Mouse (Mus musculus) heart, embryonic 16.5 days (tissue): ENCODE measurements around the gene Igfbp4. TPM values are rescaled to one million over a fixed set of nuclear protein-coding genes. Genes with fewer than 3 reads are reported as not detected.
A peak's percentile ranks its signal among the peaks of the same experiment; 100 is the strongest.

Experiments
- ATAC-seq: fragments of 200-750 bp; cut with Nextera tagmentation; replicated peaks from 2 replicates; pipeline ENCODE4 v1.8.0; 2017; ENCODE audit warnings: moderate number of reproducible peaks; ENCODE audit not compliant: insufficient read depth, low FRiP score; ENCODE audit errors: extremely low read depth
- H3K27ac ChIP-seq: fragments of 300-500 bp; sonication (generic); 2 replicates; pipeline ENCODE4 v1.5.1; 2014; ENCODE audit warnings: mild to moderate bottlenecking, low read length, control low read depth, moderate library complexity
- H3K27me3 ChIP-seq: fragments of 300-500 bp; sonication (generic); 2 replicates; pipeline ENCODE4 v1.6.1; 2014; ENCODE audit warnings: low read length, mixed read lengths; ENCODE audit not compliant: control insufficient read depth, insufficient read depth
- H3K36me3 ChIP-seq: fragments of 300-500 bp; sonication (generic); 2 replicates; pipeline ENCODE4 v1.6.1; 2014; ENCODE audit not compliant: control insufficient read depth, insufficient read depth
- H3K4me1 ChIP-seq: fragments of 300-500 bp; sonication (generic); 2 replicates; pipeline ENCODE4 v1.6.1; 2014; ENCODE audit warnings: low read length, mixed read lengths; ENCODE audit not compliant: control insufficient read depth, insufficient read depth
- H3K4me2 ChIP-seq: fragments of 300-500 bp; sonication (generic); 2 replicates; pipeline ENCODE4 v1.6.1; 2014; ENCODE audit warnings: low read depth, mild to moderate bottlenecking, control low read depth, low read length
- H3K4me3 ChIP-seq: fragments of 300-500 bp; sonication (generic); 2 replicates; pipeline ENCODE4 v1.5.1; 2014; ENCODE audit warnings: mild to moderate bottlenecking, control low read depth, low read length
- H3K9ac ChIP-seq: fragments of 300-500 bp; sonication (generic); 2 replicates; pipeline ENCODE4 v1.6.1; 2014; ENCODE audit warnings: low read length, control low read depth
- H3K9me3 ChIP-seq: fragments of 300-500 bp; sonication (generic); replicated peaks from 2 replicates; pipeline ENCODE4 v1.6.1; 2016; ENCODE audit warnings: low read length; ENCODE audit not compliant: control insufficient read depth
- WGBS: fragments of 180-500 bp; shearing (Covaris S2); extraction: QIAGEN DNeasy Blood & Tissue Kit; methylation state at CpG from one replicate; pipeline ENCODE4 v1.1.7; 2014; 5-methylcytosine and 5-hydroxymethylcytosine counted together
- polyA plus RNA-seq: library from polyadenylated mRNA; unstranded; fragments of >200 nt; fragmentation: Nextera tagmentation; extraction: Ambion mirVana; gene quantifications from 2 replicates; pipeline ENCODE4 v1.2.1, GENCODE M21; 2015

Igfbp4 gene
- polyA plus RNA-seq, 1 experiment from 2014 or later: 377 TPM

- Histone ChIP-seq H3K36me3 (peaks cover 6% of the 10 kb centered on the region), H3K9me3 (no peaks in the 10 kb centered on the region), H3K4me3 (no peak overlapping the region), H3K27me3 (no peaks in the 10 kb centered on the region), H3K4me1 (peaks cover 28% of the 10 kb centered on the region), H3K4me2 (peak overlapping the region; percentile 31; the same call in 1 of the 2 replicates), H3K27ac (peak overlapping the region; percentile 86), H3K9ac (peak overlapping the region; percentile 48; the same call in 1 of the 2 replicates)
- peak; percentile 84 for ATAC-seq
- 12% methylated on average over 5 of the region's 5 CpGs for WGBS
These were observed 6.1 kb downstream of the Igfbp4 start for GRCm38 (mm10) chr11:99047120-99047519.

- Histone ChIP-seq H3K36me3 (peaks cover 6% of the 10 kb centered on the region), H3K4me2 (peak overlapping the region; percentile 31; the same call in 1 of the 2 replicates), H3K27me3 (no peaks in the 10 kb centered on the region), H3K4me3 (no peak overlapping the region), H3K27ac (peak overlapping the region; percentile 86), H3K4me1 (peaks cover 28% of the 10 kb centered on the region), H3K9ac (peak overlapping the region; percentile 48; the same call in 1 of the 2 replicates), H3K9me3 (no peaks in the 10 kb centered on the region)
- peak; percentile 15; the same call in 1 of the 2 replicates for ATAC-seq
- WGBS: 53% methylated on average over 2 of the region's 2 CpGs
These were observed 6.6 kb downstream of the Igfbp4 start for GRCm38 (mm10) chr11:99047643-99048042.

DNA sequence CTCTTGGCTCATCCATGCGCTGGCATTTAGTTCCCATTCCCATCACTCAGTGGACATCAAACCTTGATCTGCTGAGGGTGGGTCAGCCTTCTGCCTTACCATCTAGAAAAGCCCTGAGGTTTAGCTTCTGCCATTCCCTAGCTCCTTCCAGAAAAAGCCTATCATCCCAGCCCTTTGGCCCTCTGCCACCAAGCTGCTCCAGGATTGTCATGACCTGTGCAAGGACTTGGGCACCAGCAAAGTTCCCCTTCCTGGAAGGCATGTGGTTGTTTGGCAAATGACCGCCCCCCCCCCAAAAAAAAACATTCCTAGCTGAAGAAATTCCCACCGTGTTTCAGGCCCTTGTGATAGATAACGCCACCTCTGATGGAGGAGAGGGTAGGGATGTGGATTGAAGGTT lies 14.1 kb downstream of the Igfbp4 start:
- Histone ChIP-seq H3K9ac (no peak overlapping the region), H3K27me3 (no peaks in the 10 kb centered on the region), H3K4me2 (no peak overlapping the region), H3K4me3 (no peak overlapping the region), H3K36me3 (no peaks in the 10 kb centered on the region), H3K9me3 (peaks cover 6% of the 10 kb centered on the region; the same call in 1 of the 2 replicates), H3K4me1 (peaks cover 11% of the 10 kb centered on the region), H3K27ac (peak overlapping the region; percentile 24)
- ATAC-seq: no peak
- 38% methylated on average over 4 of the region's 4 CpGs for WGBS

- Histone ChIP-seq H3K4me2 (no peak overlapping the region), H3K27me3 (no peaks in the 10 kb centered on the region), H3K27ac (peak overlapping the region; percentile 24), H3K4me3 (no peak overlapping the region), H3K9ac (no peak overlapping the region), H3K36me3 (no peaks in the 10 kb centered on the region), H3K4me1 (peaks cover 11% of the 10 kb centered on the region), H3K9me3 (peaks cover 6% of the 10 kb centered on the region; the same call in 1 of the 2 replicates)
- ATAC-seq: peak; percentile 42
- WGBS: 30% methylated on average over 8 of the region's 8 CpGs
These were observed 14.8 kb downstream of the Igfbp4 start for GRCm38 (mm10) chr11:99055571-99056452.

DNA sequence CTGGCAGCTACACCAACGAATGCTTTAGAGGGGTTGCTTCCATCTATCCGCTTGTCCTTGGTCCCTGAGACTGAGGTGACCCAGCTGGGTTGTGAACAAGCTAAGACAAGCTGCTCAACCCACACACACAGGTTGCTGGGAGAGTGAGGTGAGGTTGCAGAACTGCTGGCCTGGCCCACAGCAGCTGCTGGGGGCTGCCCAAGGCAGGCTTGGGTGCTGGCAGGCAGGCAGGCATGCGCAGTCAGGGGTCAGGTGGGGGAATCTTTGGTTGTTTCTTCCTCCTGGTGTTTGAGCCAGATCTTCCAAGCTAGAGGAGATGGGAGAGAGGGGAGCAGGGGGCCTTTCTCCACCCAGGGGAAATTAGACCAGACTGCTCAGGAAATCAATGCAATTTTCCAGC lies 19.4 kb downstream of the Igfbp4 start:
- Histone ChIP-seq H3K36me3 (no peaks in the 10 kb centered on the region), H3K9ac (no peak overlapping the region), H3K4me2 (no peak overlapping the region), H3K27me3 (no peaks in the 10 kb centered on the region), H3K4me3 (no peak overlapping the region), H3K9me3 (peaks cover 6% of the 10 kb centered on the region; the same call in 1 of the 2 replicates), H3K27ac (no peak overlapping the region), H3K4me1 (peaks cover 4% of the 10 kb centered on the region)
- no peak for ATAC-seq
- WGBS: 79% methylated on average over 3 of the region's 3 CpGs

- 81% methylated on average over 7 of the region's 7 CpGs for WGBS
- Histone ChIP-seq H3K36me3 (no peaks in the 10 kb centered on the region), H3K27ac (no peak overlapping the region), H3K4me1 (peaks cover 7% of the 10 kb centered on the region; the same call in 1 of the 2 replicates), H3K9ac (no peak overlapping the region), H3K4me3 (no peak overlapping the region), H3K4me2 (no peak overlapping the region), H3K27me3 (no peaks in the 10 kb centered on the region), H3K9me3 (peaks cover 6% of the 10 kb centered on the region; the same call in 1 of the 2 replicates)
- no peak for ATAC-seq
These were observed 21.6 kb downstream of the Igfbp4 start for GRCm38 (mm10) chr11:99062661-99063060.

- WGBS: 49% methylated on average over 8 of the region's 8 CpGs
- no peaks in the 10 kb centered on the region for H3K27me3 ChIP-seq
- H3K4me2 ChIP-seq: no peak overlapping the region
- peaks cover 6% of the 10 kb centered on the region; the same call in 1 of the 2 replicates for H3K9me3 ChIP-seq
- no peak overlapping the region for H3K27ac ChIP-seq
- no peak overlapping the region for H3K9ac ChIP-seq
- no peaks in the 10 kb centered on the region for H3K36me3 ChIP-seq
- H3K4me1 ChIP-seq: peaks cover 7% of the 10 kb centered on the region; the same call in 1 of the 2 replicates
- ATAC-seq: no peak
- no peak overlapping the region for H3K4me3 ChIP-seq
These were observed 22.5 kb downstream of the Igfbp4 start for GRCm38 (mm10) chr11:99063406-99064131.

DNA sequence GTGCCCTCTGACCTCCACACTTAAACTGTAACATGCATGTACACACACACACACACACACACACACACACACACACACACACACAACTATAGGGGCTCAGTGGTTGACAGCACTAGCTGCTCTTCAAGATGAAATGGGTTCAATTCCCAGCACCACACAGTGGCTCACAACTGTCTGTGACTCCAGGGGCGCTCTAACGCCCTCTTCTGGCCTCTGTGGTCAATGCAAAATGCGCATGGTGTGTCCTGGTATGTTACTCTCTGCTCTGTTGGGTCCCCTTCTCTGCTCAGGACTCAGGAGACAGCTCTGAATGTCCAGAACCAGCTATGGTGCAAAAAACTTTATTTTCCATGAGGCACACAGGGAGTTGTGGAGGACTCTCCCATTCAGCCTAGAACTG lies 24.3 kb downstream of the Igfbp4 start:
- H3K9me3 ChIP-seq: no peaks in the 10 kb centered on the region
- H3K4me3 ChIP-seq: no peak overlapping the region
- peak overlapping the region; percentile 42 for H3K4me2 ChIP-seq
- H3K36me3 ChIP-seq: no peaks in the 10 kb centered on the region
- H3K27me3 ChIP-seq: no peaks in the 10 kb centered on the region
- peak overlapping the region; percentile 75 for H3K27ac ChIP-seq
- ATAC-seq: 0 out of 2 replicates have a peak, but pooled peaks have one; percentile 30
- peak overlapping the region; percentile 54; the same call in 1 of the 2 replicates for H3K9ac ChIP-seq
- H3K4me1 ChIP-seq: peaks cover 7% of the 10 kb centered on the region; the same call in 1 of the 2 replicates
- WGBS: 67% methylated on average over 3 of the region's 3 CpGs
